Mouse (Mus musculus) forebrain, embryonic 14.5 days (tissue): ENCODE measurements around the gene Adam11. TPM values are rescaled to one million over a fixed set of nuclear protein-coding genes. Genes with fewer than 3 reads are reported as not detected.

Experiments used
- ATAC-seq: fragments of 200-750 bp; cut with Nextera tagmentation; 2 replicates; pipeline ENCODE4 v1.8.0; 2017; ENCODE audit warnings: mild to moderate bottlenecking, moderate library complexity
- DNase-seq: peaks from one replicate; pipeline ENCODE4 v3.0.0-alpha.2; 2015; ENCODE audit warnings: low spot score
- H3K27ac ChIP-seq: fragments of 300-500 bp; sonication (generic); 2 replicates; pipeline ENCODE4 v1.5.1; 2014; ENCODE audit warnings: low read depth, mild to moderate bottlenecking, control low read depth, low read length, moderate library complexity
- H3K27me3 ChIP-seq: fragments of 300-500 bp; sonication (generic); replicated peaks from 2 replicates; pipeline ENCODE4 v1.6.1; 2014; ENCODE audit warnings: low read length, control low read depth, mixed read lengths; ENCODE audit not compliant: control insufficient read depth, insufficient read depth
- H3K36me3 ChIP-seq: fragments of 300-500 bp; sonication (generic); 2 replicates; pipeline ENCODE4 v1.6.1; 2014; ENCODE audit warnings: low read length, control low read depth; ENCODE audit not compliant: control insufficient read depth, insufficient read depth
- H3K4me1 ChIP-seq: fragments of 300-500 bp; sonication (generic); 2 replicates; pipeline ENCODE4 v1.6.1; 2014; ENCODE audit warnings: antibody characterized with exemption, low read length, control low read depth; ENCODE audit not compliant: control insufficient read depth, insufficient read depth
- H3K4me2 ChIP-seq: fragments of 300-500 bp; sonication (generic); 2 replicates; pipeline ENCODE4 v1.6.1; 2014; ENCODE audit warnings: mild to moderate bottlenecking, control low read depth, low read length
- H3K4me3 ChIP-seq: fragments of 300-500 bp; sonication (generic); 2 replicates; pipeline ENCODE4 v1.5.1; 2014; ENCODE audit warnings: low read depth, low read length, control low read depth
- H3K9ac ChIP-seq: fragments of 300-500 bp; sonication (generic); 2 replicates; pipeline ENCODE4 v1.6.1; 2014; ENCODE audit warnings: mild to moderate bottlenecking, low read length, control low read depth, moderate library complexity
- H3K9me3 ChIP-seq: fragments of 300-500 bp; sonication (generic); replicated peaks from 2 replicates; pipeline ENCODE4 v1.6.1; 2016; ENCODE audit warnings: low read length, control low read depth, mixed read lengths; ENCODE audit not compliant: control insufficient read depth
- WGBS: fragments of 180-500 bp; shearing (Covaris S2); extraction: QIAGEN DNeasy Blood & Tissue Kit; methylation state at CpG from one replicate; pipeline ENCODE4 v1.1.7; 2014; 5-methylcytosine and 5-hydroxymethylcytosine counted together
- polyA plus RNA-seq: library from polyadenylated mRNA; unstranded; fragments of >200 nt; fragmentation: Nextera tagmentation; extraction: Ambion mirVana; gene quantifications from 2 replicates; pipeline ENCODE4 v1.2.1, GENCODE M21; 2014

The Adam11 gene
- polyA plus RNA-seq, 1 experiment from 2014 or later: 10.0 TPM

DNA sequence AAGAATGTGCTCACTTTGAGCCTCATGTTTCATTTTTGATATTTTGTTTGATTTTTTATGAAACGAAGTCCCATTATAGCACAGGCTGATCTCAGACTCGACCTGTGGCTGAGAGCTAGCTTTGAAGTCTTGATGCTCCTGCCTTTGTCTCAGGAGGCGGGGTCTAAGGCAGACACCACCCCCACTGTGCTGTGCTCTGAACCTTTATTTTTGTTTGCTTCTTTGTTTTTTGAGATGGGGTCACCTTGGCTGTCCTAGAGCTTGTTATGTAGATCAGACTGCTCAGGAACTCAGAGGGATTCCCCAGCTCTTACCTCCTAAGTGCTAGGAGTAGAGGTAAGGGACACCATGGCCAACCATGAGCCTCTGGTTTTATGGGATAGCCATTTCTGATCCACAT is 59.2 kb downstream of the Adam11 start:
- Histone ChIP-seq H3K36me3 (no peaks in the 10 kb centered on the region), H3K27me3 (no peaks in the 10 kb centered on the region), H3K4me1 (peaks cover 21% of the 10 kb centered on the region), H3K4me3 (no peak overlapping the region), H3K4me2 (no peak overlapping the region), H3K27ac (no peak overlapping the region), H3K9me3 (no peaks in the 10 kb centered on the region), H3K9ac (no peak overlapping the region)
- DNase-seq (no peak), ATAC-seq (no peak)
- 11% methylated on average over 3 of the region's 3 CpGs for WGBS

DNA sequence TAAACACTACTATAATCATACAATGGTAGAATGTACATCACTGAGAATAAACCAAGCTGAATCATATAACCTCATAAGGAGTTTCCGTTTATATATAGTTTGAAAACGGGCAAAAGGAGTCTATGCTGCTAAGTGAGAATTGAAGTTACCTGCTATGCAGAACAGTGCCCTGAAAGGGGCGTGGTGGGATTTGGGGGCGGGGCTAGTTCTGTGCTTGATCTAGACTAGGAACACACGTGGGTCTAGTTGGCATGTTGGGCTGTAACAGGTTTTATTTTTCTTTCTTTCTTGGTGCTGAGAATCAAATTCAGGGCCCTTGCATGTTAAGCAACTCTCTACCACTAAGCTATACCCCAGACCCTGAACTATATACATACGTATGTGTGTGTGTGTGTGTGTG is 60.0 kb downstream of the Adam11 start:
- H3K36me3 ChIP-seq: no peaks in the 10 kb centered on the region
- no peak overlapping the region for H3K4me3 ChIP-seq
- H3K27ac ChIP-seq: no peak overlapping the region
- DNase-seq (no peak), ATAC-seq (no peak)
- H3K27me3 ChIP-seq: no peaks in the 10 kb centered on the region
- H3K4me1 ChIP-seq: peaks cover 16% of the 10 kb centered on the region
- no peaks in the 10 kb centered on the region for H3K9me3 ChIP-seq
- no peak overlapping the region for H3K4me2 ChIP-seq
- 53% methylated on average over 6 of the region's 6 CpGs for WGBS
- H3K9ac ChIP-seq: no peak overlapping the region

DNA sequence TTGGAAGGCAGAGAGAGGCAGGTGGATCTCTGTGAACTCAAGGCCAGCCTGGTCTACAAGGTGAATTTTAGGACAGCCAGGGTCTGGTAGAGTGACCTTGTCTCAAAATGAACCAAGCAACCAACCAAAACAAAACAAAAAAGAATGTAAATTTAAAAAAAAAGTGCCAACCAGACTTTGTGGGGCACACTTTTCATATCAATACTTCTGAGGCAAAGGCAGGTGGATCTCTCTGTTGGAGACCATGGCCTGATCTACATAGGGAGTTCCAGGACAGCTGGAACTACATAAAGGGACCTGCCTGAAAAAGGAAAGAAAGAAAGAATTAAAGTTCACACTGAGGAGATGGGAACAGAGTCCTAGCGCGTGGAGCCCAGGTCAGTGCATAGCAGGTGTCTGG is 65.2 kb downstream of the Adam11 start:
- Histone ChIP-seq H3K9me3 (no peaks in the 10 kb centered on the region), H3K27me3 (no peaks in the 10 kb centered on the region), H3K9ac (no peak overlapping the region), H3K36me3 (no peaks in the 10 kb centered on the region), H3K4me1 (no peaks in the 10 kb centered on the region), H3K4me3 (no peak overlapping the region), H3K4me2 (no peak overlapping the region), H3K27ac (no peak overlapping the region)
- 72% methylated on average over 2 of the region's 2 CpGs for WGBS
- no peak for DNase-seq
- no peak for ATAC-seq

DNA sequence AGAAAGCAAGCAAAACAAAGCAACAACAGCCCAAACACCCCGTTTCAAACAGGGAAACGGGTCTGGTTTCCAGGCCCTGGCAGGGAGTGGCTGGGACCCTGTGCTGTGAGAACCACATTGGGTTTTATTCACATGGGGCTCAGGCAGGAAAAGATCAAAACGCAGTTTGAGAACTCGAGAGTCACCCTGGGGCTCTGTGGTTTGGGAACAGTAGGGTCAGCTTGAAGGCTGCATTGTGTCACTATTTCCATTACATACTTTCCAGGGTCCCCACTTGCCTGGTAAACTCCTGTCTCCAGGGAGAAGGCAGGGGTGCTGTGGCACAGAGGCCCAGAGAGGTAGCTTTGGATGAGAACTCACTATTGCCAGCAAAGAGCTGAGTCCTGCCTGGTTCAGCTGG is 65.9 kb downstream of the Adam11 start:
- Histone ChIP-seq H3K9me3 (no peaks in the 10 kb centered on the region), H3K4me3 (no peak overlapping the region), H3K4me1 (no peaks in the 10 kb centered on the region), H3K36me3 (no peaks in the 10 kb centered on the region), H3K27me3 (no peaks in the 10 kb centered on the region), H3K27ac (no peak overlapping the region), H3K9ac (no peak overlapping the region), H3K4me2 (no peak overlapping the region)
- ATAC-seq: no peak
- DNase-seq: no peak
- WGBS: 57% methylated on average over 4 of the region's 4 CpGs

Other genes with a start within 250 kb of the Adam11 start
- 32.6 and 47.7 TPM in 2 replicates for gene Gpatch8, start 205.0 kb upstream of the Adam11 start, polyA plus RNA-seq
- 6.8 and 9.8 TPM in 2 replicates for gene Gm11627, start 182.0 kb upstream of the Adam11 start, polyA plus RNA-seq
- gene Fzd2, start 157.0 kb upstream of the Adam11 start, polyA plus RNA-seq: 18.6 and 19.2 TPM in 2 replicates
- gene Meioc, start 97.7 kb upstream of the Adam11 start, polyA plus RNA-seq: 0.09 and 0.14 TPM in 2 replicates
- gene Ccdc43, start 63.7 kb upstream of the Adam11 start, polyA plus RNA-seq: 39.4 and 42.6 TPM in 2 replicates
- 41.5 and 47.0 TPM in 2 replicates for gene Gjc1, start 58.3 kb downstream of the Adam11 start, polyA plus RNA-seq
- 6.2 and 7.9 TPM in 2 replicates for gene Higd1b, start 74.4 kb downstream of the Adam11 start, polyA plus RNA-seq
- 150 and 168 TPM in 2 replicates for gene Eftud2, start 119.5 kb downstream of the Adam11 start, polyA plus RNA-seq
- gene Ccdc103, start 119.8 kb downstream of the Adam11 start, polyA plus RNA-seq: 2.6 and 2.8 TPM in 2 replicates
- gene Fam187a, start 123.7 kb downstream of the Adam11 start, polyA plus RNA-seq: 0.19 TPM in 1 of 2 replicates, not detected in the other
- gene Gfap, start 139.5 kb downstream of the Adam11 start, polyA plus RNA-seq: 0.23 and 0.37 TPM in 2 replicates
- gene Kif18b, start 163.7 kb downstream of the Adam11 start, polyA plus RNA-seq: 4.3 and 5.1 TPM in 2 replicates
- 1.9 and 2.5 TPM in 2 replicates for gene C1ql1, start 185.2 kb downstream of the Adam11 start, polyA plus RNA-seq